Mouse (Mus musculus): ENCODE results near the gene Zfp385b.

The Zfp385b gene

GRCm38 (mm10) chr2:77790295-77790694, 29.1 kb downstream of the Zfp385b start:
- no peak for DNase-seq (ENCODE audit: low spot score)

- DNase-seq (ENCODE audit: low spot score): no peak
Observed at GRCm38 (mm10) chr2:77781390-77781789, 38.0 kb downstream of the Zfp385b start.

- no peak for DNase-seq (ENCODE audit: low spot score)
Observed at GRCm38 (mm10) chr2:77777781-77778180, 41.7 kb downstream of the Zfp385b start.

GRCm38 (mm10) chr2:77777047-77777686, 42.3 kb downstream of the Zfp385b start:
- DNase-seq (ENCODE audit: low spot score): no peak

GRCm38 (mm10) chr2:77775247-77775880, 44.1 kb downstream of the Zfp385b start:
- DNase-seq (ENCODE audit: low spot score): no peak

- DNase-seq (ENCODE audit: low spot score): no peak
Observed at GRCm38 (mm10) chr2:77770056-77770697, 49.3 kb downstream of the Zfp385b start.

- no peak for DNase-seq (ENCODE audit: low spot score)
Observed at GRCm38 (mm10) chr2:77768321-77768886, 51.0 kb downstream of the Zfp385b start.

- no peak for DNase-seq (ENCODE audit: low spot score)
Observed at GRCm38 (mm10) chr2:77761967-77762366, 57.5 kb downstream of the Zfp385b start.

- DNase-seq (ENCODE audit: low spot score): no peak
Observed at GRCm38 (mm10) chr2:77758403-77759071, 60.9 kb downstream of the Zfp385b start.

- DNase-seq (ENCODE audit: low spot score): no peak
Observed at GRCm38 (mm10) chr2:77752491-77752890, 66.9 kb downstream of the Zfp385b start.

GRCm38 (mm10) chr2:77749631-77750030, 69.8 kb downstream of the Zfp385b start:
- DNase-seq (ENCODE audit: low spot score): no peak

GRCm38 (mm10) chr2:77746417-77746816, 73.0 kb downstream of the Zfp385b start:
- DNase-seq (ENCODE audit: low spot score): no peak

GRCm38 (mm10) chr2:77745246-77745645, 74.2 kb downstream of the Zfp385b start:
- no peak for DNase-seq (ENCODE audit: low spot score)

GRCm38 (mm10) chr2:77742359-77742758, 77.1 kb downstream of the Zfp385b start:
- DNase-seq (ENCODE audit: low spot score): no peak

GRCm38 (mm10) chr2:77730196-77730595, 89.2 kb downstream of the Zfp385b start:
- DNase-seq (ENCODE audit: low spot score): no peak

- DNase-seq (ENCODE audit: low spot score): no peak
Observed at GRCm38 (mm10) chr2:77726798-77727197, 92.6 kb downstream of the Zfp385b start.

GRCm38 (mm10) chr2:77720806-77721205, 98.6 kb downstream of the Zfp385b start:
- DNase-seq (ENCODE audit: low spot score): no peak

GRCm38 (mm10) chr2:77716367-77716766, 103.1 kb downstream of the Zfp385b start:
- DNase-seq (ENCODE audit: low spot score): no peak

- DNase-seq (ENCODE audit: low spot score): no peak
Observed at GRCm38 (mm10) chr2:77713886-77714285, 105.6 kb downstream of the Zfp385b start.

- no peak for DNase-seq (ENCODE audit: low spot score)
Observed at GRCm38 (mm10) chr2:77711751-77712150, 107.7 kb downstream of the Zfp385b start.

GRCm38 (mm10) chr2:77709206-77709794, 110.1 kb downstream of the Zfp385b start:
- peak; percentile 21 for DNase-seq (ENCODE audit: low spot score)

GRCm38 (mm10) chr2:77707138-77707537, 112.3 kb downstream of the Zfp385b start:
- DNase-seq (ENCODE audit: low spot score): no peak

Measured in urinary bladder, postnatal 14 days (tissue).